Mouse (Mus musculus) adrenal gland, postnatal 14 days (tissue): ENCODE measurements around the gene Tmcc2. TPM values are rescaled to one million over a fixed set of nuclear protein-coding genes. Genes with fewer than 3 reads are reported as not detected.

Source experiments
- DNase-seq: peaks from one replicate; pipeline ENCODE4 v3.0.0; 2021; ENCODE audit warnings: mixed read lengths
- total RNA-seq: library from RNA; stranded (reverse); gene quantifications from 2 replicates; pipeline ENCODE4 v1.2.3, GENCODE M21; 2021

Tmcc2 gene
- total RNA-seq, 1 experiment from 2014 or later = 26.9 TPM

DNA sequence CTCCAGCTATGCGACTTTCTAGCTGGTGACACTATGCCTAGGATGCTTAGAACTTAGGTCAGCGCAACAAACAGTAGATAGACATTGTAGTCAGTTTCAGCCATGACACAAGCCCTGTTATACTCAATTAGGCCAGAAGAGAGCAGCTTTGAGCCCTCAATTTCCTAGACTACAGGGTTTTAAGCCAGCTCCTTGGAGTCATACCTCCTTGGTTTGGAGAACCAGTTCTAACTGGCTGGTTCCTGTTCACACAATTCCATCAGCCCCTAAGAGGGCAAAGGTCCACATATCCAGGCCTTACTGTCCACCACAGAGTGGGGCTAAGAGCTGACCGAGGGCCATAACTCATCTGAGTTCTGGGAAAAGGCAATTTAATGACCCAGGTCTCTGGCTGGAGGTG is 78.4 kb downstream of the Tmcc2 start:
- peak; percentile 66 for DNase-seq

DNA sequence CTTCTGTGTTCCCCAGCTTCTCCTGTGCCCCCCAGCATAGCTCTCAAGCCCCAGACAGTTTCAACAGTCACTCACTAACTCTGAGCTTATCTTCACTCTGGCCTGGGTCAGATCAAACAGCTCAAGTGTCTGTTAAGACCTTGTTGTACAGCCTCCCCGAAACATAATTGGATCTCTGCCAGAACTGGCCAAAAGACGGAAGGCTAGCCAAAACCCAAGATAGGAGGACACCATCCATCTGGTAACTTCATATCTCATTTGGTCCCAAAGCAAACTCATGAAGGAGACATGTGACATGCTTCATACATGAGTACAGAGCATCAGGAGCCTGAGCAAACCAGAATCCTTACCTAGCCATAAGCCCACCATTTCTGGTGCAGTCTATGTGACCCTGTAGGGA is 79.0 kb downstream of the Tmcc2 start:
- DNase-seq = peak; percentile 27

DNA sequence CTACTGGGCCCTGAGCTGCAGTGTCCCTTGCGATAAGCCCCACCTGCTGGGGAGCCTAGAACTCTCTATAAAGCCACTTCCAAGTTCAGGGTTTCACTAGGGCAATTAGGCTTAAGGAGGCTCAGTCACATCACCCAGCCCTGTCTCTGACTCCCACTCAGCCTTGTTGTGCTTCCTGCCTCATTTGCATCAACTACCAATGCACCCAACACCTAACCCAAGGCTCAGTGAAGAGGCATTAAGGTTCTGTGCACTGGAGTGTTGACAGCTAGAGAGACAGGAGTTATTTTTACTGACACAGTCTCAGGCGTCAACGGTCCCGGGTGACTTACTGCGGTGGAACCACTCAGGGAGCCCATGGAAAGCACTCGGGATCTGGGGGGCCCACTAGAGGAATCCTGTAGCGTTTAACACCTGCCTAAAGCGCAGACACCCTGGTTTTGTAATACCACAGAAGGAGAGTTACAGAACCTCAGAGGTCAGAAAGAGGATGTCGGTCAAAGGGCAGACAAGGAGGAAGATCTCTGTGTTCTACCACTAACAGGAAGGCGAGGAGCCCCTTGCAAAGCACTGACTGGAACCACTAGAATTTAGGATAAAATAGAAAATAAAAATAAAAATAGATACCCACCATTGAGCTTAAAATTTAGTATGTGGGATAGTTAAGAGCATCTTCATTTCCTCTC is 79.8 kb downstream of the Tmcc2 start:
- DNase-seq = no peak

DNA sequence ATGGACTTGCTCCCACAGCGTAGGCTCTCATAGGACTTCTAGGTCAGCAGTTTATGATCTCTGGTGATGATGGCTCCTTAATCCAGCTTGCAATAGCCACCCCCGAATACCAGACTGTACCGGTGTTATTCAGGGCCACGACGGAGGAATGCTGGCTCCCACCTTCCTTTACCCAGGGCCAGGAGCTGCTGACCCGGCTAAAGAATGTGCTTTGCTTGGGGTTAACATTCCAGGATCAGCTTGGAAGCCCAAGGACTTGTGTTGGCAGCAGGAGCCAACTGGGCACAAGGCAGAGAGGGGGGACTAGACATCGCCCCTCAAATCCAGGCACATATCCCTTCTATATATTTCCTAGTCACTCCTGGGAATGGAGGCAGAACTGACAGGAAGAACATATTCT is 80.3 kb downstream of the Tmcc2 start:
- DNase-seq = no peak

DNA sequence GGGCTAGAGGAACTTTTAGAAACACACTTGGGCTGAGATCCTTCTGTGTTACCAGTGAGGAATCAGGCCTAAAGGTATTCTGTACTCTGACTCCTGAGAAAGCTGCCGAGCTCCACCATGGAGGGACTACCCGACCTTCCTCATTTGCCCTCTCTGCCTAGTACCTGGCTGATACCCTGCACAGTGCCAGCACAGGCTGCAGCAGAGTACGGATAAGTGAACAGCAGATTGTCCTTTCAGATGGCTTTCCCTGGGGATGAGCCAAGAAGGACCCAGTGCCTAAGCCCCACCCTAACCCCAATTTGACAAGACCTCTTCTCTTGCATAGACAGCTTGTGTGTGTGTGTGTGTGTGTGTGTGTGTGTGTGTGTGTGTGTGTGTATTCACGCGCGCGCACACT is 82.4 kb downstream of the Tmcc2 start:
- no peak for DNase-seq

DNA sequence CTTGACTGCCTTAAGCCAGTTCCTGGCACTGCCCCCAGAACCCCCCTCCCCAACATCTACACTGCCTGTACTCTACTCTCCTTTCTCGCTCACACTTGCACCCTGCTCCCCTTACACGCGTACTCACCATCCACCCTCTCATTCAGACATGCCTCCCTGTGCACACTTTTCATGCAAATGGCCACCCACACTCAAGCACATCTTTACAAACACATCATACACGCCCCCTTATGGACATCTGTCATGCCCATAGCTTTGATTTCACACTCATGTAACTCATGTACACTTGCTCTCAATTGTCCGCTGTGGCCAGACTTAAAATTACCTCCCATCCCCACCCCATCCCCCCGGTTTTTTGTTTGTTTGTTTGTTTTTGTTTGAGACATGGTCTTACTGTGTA is 83.1 kb downstream of the Tmcc2 start:
- DNase-seq = no peak

DNA sequence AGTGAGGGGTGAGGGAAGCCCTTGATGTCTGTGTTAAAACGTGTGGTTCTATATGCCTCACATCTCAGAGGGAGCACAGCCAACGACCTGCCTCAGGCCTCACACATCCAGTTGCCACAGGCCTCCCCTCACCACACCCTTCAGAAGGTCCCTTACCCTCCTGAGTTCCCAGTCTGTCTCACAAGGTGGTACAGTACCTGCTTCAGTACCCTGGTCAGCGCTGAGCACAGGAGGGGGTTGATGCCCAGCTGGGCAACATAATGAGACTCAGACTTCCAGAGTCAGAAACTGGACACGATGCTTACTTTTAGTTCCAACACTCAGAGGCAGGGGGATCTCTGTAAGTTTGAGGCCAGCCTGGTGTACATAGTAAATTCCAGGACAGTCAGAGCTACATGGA is 84.3 kb downstream of the Tmcc2 start:
- DNase-seq = no peak

Other genes with a start within 250 kb of the Tmcc2 start
- gene Lemd1, start 199.8 kb downstream of the Tmcc2 start, total RNA-seq = not detected in 2 replicates
- 0.11 and 0.15 TPM in 2 replicates for gene AC124108.1, start 199.8 kb downstream of the Tmcc2 start, total RNA-seq
- not detected in 2 replicates for gene Gm10188, start 161.5 kb downstream of the Tmcc2 start, total RNA-seq
- gene Klhdc8a, start 92.7 kb downstream of the Tmcc2 start, total RNA-seq = 64.1 and 71.4 TPM in 2 replicates
- 3.7 and 5.6 TPM in 2 replicates for gene Nuak2, start 75.2 kb downstream of the Tmcc2 start, total RNA-seq
- 20.1 and 23.2 TPM in 2 replicates for gene Dstyk, start 26.3 kb upstream of the Tmcc2 start, total RNA-seq
- gene Rbbp5, start 86.1 kb upstream of the Tmcc2 start, total RNA-seq = 31.6 and 33.2 TPM in 2 replicates
- 2.3 and 4.2 TPM in 2 replicates for gene Tmem81, start 114.9 kb upstream of the Tmcc2 start, total RNA-seq
- gene Cntn2, start 152.0 kb upstream of the Tmcc2 start, total RNA-seq = 0.07 and 0.94 TPM in 2 replicates